Mouse (Mus musculus) hindbrain, postnatal 0 days (tissue): Measurements from ENCODE around the gene Wfdc21. TPM values are rescaled to one million over a fixed set of nuclear protein-coding genes. Genes with fewer than 3 reads are reported as not detected.

Experiments
- ATAC-seq: fragments of 200-750 bp; cut with Nextera tagmentation; 2 replicates; pipeline ENCODE4 v1.8.0; 2017; ENCODE audit warnings: mild to moderate bottlenecking, moderate TSS enrichment, moderate library complexity
- DNase-seq: peaks from one replicate; pipeline ENCODE4 v3.0.0-alpha.2; 2015; ENCODE audit warnings: low spot score
- H3K27ac ChIP-seq: fragments of 300-500 bp; sonication (generic); 2 replicates; pipeline ENCODE4 v1.5.1; 2014; ENCODE audit warnings: mild to moderate bottlenecking
- H3K27me3 ChIP-seq: fragments of 300-500 bp; sonication (generic); 2 replicates; pipeline ENCODE4 v1.6.1; 2014; ENCODE audit warnings: low read length, mixed read lengths; ENCODE audit not compliant: insufficient read depth
- H3K36me3 ChIP-seq: fragments of 300-500 bp; sonication (generic); 2 replicates; pipeline ENCODE4 v1.6.1; 2014; ENCODE audit warnings: low read length, mixed read lengths; ENCODE audit not compliant: insufficient read depth
- H3K4me1 ChIP-seq: fragments of 300-500 bp; sonication (generic); 2 replicates; pipeline ENCODE4 v1.6.1; 2014; ENCODE audit warnings: antibody characterized with exemption, low read length, mixed read lengths; ENCODE audit not compliant: insufficient read depth
- H3K4me2 ChIP-seq: fragments of 300-500 bp; sonication (generic); 2 replicates; pipeline ENCODE4 v1.6.1; 2014; ENCODE audit warnings: low read depth, mild to moderate bottlenecking, low read length, moderate library complexity, mixed read lengths
- H3K4me3 ChIP-seq: fragments of 300-500 bp; sonication (generic); 2 replicates; pipeline ENCODE4 v1.5.1; 2014; ENCODE audit warnings: low read length
- H3K9ac ChIP-seq: fragments of 300-500 bp; sonication (generic); replicated peaks from 2 replicates; pipeline ENCODE4 v1.6.1; 2014; ENCODE audit warnings: mild to moderate bottlenecking, low read length, moderate library complexity, mixed read lengths
- H3K9me3 ChIP-seq: fragments of 300-500 bp; sonication (generic); 2 replicates; pipeline ENCODE4 v1.6.1; 2016; ENCODE audit warnings: low read length, mixed read lengths
- CTCF ChIP-seq: IDR thresholded peaks from 2 replicates; pipeline ENCODE4 v1.5.1; 2016; ENCODE audit warnings: antibody characterized with exemption, control low read depth, low read depth
- WGBS: fragments of 180-500 bp; shearing (Covaris S2); extraction: QIAGEN DNeasy Blood & Tissue Kit; methylation state at CpG from one replicate; pipeline ENCODE4 v1.1.7; 2014; 5-methylcytosine and 5-hydroxymethylcytosine counted together
- polyA plus RNA-seq: library from polyadenylated mRNA; unstranded; fragments of >200 nt; fragmentation: Nextera tagmentation; extraction: Ambion mirVana; gene quantifications from 2 replicates; pipeline ENCODE4 v1.2.1, GENCODE M21; 2015
- total RNA-seq: library from RNA; depleted of rRNA; stranded (reverse); fragments of >200 nt; gene quantifications from 2 replicates; pipeline ENCODE4 v1.2.3, GENCODE M21; 2014

Wfdc21 gene
- total and polyA plus RNA-seq, 2 experiments from 2014 or later, result 0.78 TPM; not detected in 1

- no peaks in the 10 kb centered on the region for H3K9me3 ChIP-seq
- H3K4me2 ChIP-seq, result no peak overlapping the region
- ATAC-seq (no peak), DNase-seq (no peak)
- no peak overlapping the region for H3K9ac ChIP-seq
- WGBS, result 89% methylated on average over 6 of the region's 6 CpGs
- peaks cover 81% of the 10 kb centered on the region for H3K36me3 ChIP-seq
- H3K4me1 ChIP-seq, result no peaks in the 10 kb centered on the region
- H3K27me3 ChIP-seq, result no peaks in the 10 kb centered on the region
- H3K4me3 ChIP-seq, result no peak overlapping the region
- H3K27ac ChIP-seq, result no peak overlapping the region
- no peak for TF ChIP-seq CTCF
These were observed 25.6 kb downstream of the Wfdc21 start for GRCm38 (mm10) chr11:83772341-83772740.

GRCm38 (mm10) chr11:83773691-83774090 lies 27.0 kb downstream of the Wfdc21 start:
- no peak overlapping the region for H3K4me2 ChIP-seq
- H3K36me3 ChIP-seq, result peaks cover 68% of the 10 kb centered on the region
- H3K4me1 ChIP-seq, result no peaks in the 10 kb centered on the region
- no peak for TF ChIP-seq CTCF
- no peak overlapping the region for H3K9ac ChIP-seq
- no peak for ATAC-seq
- no peak overlapping the region for H3K27ac ChIP-seq
- no peaks in the 10 kb centered on the region for H3K9me3 ChIP-seq
- H3K4me3 ChIP-seq, result no peak overlapping the region
- DNase-seq, result no peak
- H3K27me3 ChIP-seq, result no peaks in the 10 kb centered on the region
- 95% methylated on average over 16 of the region's 16 CpGs for WGBS

DNA sequence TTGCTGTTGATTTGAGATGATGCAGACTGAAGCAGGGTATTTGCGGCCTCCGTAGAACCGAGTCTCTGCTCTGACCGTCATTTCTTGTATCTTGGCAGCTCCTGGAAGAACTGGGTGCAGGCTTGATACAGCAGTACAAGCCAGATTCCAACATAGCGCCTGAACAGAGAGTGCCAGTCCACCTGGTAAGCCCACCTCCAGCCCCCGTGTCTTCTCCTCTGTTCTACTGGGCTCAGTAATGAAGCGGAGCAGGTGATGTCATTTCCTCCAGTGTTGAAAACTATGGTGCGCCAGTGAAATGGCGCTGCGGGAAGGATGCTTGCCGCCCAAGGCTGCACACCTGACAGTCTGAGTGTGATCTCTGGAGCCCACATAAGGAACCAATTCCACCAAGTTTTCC lies 27.6 kb downstream of the Wfdc21 start:
- no peak for TF ChIP-seq CTCF
- no peak overlapping the region for H3K27ac ChIP-seq
- no peak overlapping the region for H3K9ac ChIP-seq
- H3K4me1 ChIP-seq, result no peaks in the 10 kb centered on the region
- ATAC-seq, result no peak
- DNase-seq, result no peak
- H3K9me3 ChIP-seq, result no peaks in the 10 kb centered on the region
- WGBS, result 95% methylated on average over 11 of the region's 11 CpGs
- no peaks in the 10 kb centered on the region for H3K27me3 ChIP-seq
- peaks cover 65% of the 10 kb centered on the region for H3K36me3 ChIP-seq
- no peak overlapping the region for H3K4me2 ChIP-seq
- H3K4me3 ChIP-seq, result no peak overlapping the region

DNA sequence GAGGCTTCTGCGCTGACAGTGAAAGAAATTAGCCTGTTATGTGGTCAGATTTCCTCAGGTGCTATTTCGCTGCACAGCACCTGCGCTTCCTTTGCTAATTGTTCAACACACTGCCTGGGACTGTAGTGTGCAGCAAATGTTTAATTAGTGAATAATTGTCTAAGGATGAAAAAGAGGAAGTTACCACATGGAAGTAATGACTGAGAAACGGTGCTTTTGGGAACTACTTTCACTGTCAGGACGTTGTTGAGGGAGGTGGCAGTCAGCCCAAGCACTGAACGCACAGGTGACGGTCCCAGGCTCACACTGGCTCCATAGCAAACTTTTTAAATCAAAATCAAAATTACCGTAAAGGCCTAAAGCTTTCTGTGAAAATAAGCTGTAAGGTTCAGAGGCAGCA lies 30.1 kb downstream of the Wfdc21 start:
- ATAC-seq, result no peak
- Histone ChIP-seq H3K4me3 (no peak overlapping the region), H3K9me3 (no peaks in the 10 kb centered on the region), H3K4me1 (no peaks in the 10 kb centered on the region), H3K4me2 (no peak overlapping the region), H3K9ac (no peak overlapping the region), H3K36me3 (peaks cover 68% of the 10 kb centered on the region), H3K27ac (no peak overlapping the region), H3K27me3 (no peaks in the 10 kb centered on the region)
- DNase-seq, result no peak
- 91% methylated on average over 8 of the region's 8 CpGs for WGBS
- no peak for TF ChIP-seq CTCF

- no peaks in the 10 kb centered on the region for H3K27me3 ChIP-seq
- no peak overlapping the region for H3K4me2 ChIP-seq
- H3K27ac ChIP-seq, result no peak overlapping the region
- H3K9ac ChIP-seq, result no peak overlapping the region
- ATAC-seq (no peak), DNase-seq (peak; percentile 13)
- 82% methylated on average over 14 of the region's 14 CpGs for WGBS
- no peaks in the 10 kb centered on the region for H3K4me1 ChIP-seq
- TF ChIP-seq CTCF, result no peak
- no peaks in the 10 kb centered on the region for H3K9me3 ChIP-seq
- no peak overlapping the region for H3K4me3 ChIP-seq
- H3K36me3 ChIP-seq, result peaks cover 29% of the 10 kb centered on the region
These were observed 37.3 kb downstream of the Wfdc21 start for GRCm38 (mm10) chr11:83783931-83784600.

GRCm38 (mm10) chr11:83784661-83785060 lies 37.9 kb downstream of the Wfdc21 start:
- H3K9ac ChIP-seq, result no peak overlapping the region
- WGBS, result 80% methylated on average over 2 of the region's 2 CpGs
- ATAC-seq, result no peak
- H3K36me3 ChIP-seq, result peaks cover 24% of the 10 kb centered on the region
- no peak overlapping the region for H3K4me3 ChIP-seq
- no peaks in the 10 kb centered on the region for H3K4me1 ChIP-seq
- H3K9me3 ChIP-seq, result no peaks in the 10 kb centered on the region
- no peak for TF ChIP-seq CTCF
- no peak overlapping the region for H3K4me2 ChIP-seq
- H3K27me3 ChIP-seq, result no peaks in the 10 kb centered on the region
- no peak overlapping the region for H3K27ac ChIP-seq
- DNase-seq, result no peak

DNA sequence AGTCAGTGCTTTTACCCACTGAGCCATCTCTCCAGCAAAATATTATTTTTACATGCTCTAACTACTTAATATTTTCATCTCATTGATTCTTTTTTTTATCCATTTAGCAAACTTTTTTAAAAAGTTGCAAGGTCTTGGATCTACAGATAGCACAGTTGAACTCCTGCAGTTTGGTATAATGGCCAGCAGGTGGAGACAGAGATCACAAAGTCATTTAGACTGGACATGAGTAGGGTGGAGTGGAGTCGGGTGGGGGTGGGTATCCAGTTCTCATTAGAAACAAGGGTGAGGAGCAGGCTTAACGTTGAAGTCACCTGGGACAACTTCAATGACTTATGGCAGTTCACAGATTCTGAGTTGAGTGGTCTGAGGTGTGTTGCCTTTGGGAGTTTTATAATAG lies 38.6 kb downstream of the Wfdc21 start:
- Histone ChIP-seq H3K4me2 (no peak overlapping the region), H3K27ac (no peak overlapping the region), H3K27me3 (no peaks in the 10 kb centered on the region), H3K9me3 (no peaks in the 10 kb centered on the region), H3K9ac (no peak overlapping the region), H3K4me1 (no peaks in the 10 kb centered on the region), H3K36me3 (peaks cover 18% of the 10 kb centered on the region), H3K4me3 (no peak overlapping the region)
- peak; percentile 92 for TF ChIP-seq CTCF
- ATAC-seq (peak; percentile 79), DNase-seq (peak; percentile 89)
- 6% methylated on average over 2 of the region's 2 CpGs for WGBS
